ENCODE assay signal across 9 mouse cellular contexts in the genomic region with DNA sequence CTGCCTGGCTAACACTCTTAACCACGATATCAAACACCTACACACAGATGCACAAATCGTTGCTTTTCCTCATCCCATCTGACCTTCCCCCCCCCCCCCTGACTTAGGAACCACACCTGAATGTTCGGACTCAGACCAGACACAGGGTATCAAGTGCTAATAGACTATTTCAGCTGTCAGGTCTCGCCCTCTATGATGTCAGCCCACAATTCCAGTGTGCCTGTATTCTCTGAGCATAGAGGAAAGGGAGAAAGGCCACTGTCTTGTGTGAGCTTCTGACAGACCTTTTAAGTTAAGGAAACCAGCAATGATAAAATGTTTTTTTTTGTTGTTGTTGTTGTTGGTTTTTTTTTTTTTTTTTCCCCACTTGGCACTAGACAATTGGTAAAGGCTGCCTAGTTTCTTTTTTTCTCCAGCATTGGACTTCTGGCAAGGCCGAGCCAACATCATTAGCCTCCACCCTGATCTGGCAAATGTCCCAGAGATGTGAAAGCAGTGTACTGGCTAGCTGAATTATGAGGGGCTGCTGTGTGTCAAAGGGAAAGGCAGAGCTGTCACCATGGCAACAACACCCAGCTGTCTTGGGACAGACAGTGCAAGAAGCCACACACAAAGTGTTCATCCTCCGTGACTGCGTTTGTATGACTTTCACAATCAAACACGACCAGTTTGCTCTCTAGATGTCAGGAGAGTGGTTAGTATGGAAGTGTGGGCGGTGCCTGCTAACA. TPM values are rescaled to one million over a fixed set of nuclear protein-coding genes. Genes with fewer than 3 reads are reported as not detected.
A peak's percentile ranks its signal among the peaks of the same experiment; 100 is the strongest.
DNase-seq lines count a peak whose midpoint lies in the region; TF ChIP-seq lines count a peak whose summit lies in the region.
"Had no signal": no experiment of that assay in that cellular context is flagged by ENCODE, and none has a peak within 500 bp of the region (broad histone marks: within the 10 kb centered on the region; RNA-seq: fewer than 3 reads in every experiment).

No protein-coding gene starts in this region.

- DNase-seq in ZHBTc4 (ENCODE audit: low read depth, low spot score), result peak; percentile 27
- peak; percentile 17 to 34 for DNase-seq in cerebellum, adult 2 months
- DNase-seq in frontal cortex, postnatal 14 days (ENCODE audit: low spot score in 2 of 2), result peak; percentile 23 to 48
- peak; percentile 63 for DNase-seq in heart, postnatal 4 days
- peak; percentile 57 for DNase-seq in layer of hippocampus, adult 11-12 months (ENCODE audit: low spot score)
- DNase-seq in lung, postnatal 36 days, result peak; percentile 71
- DNase-seq in right cerebral cortex, adult 18-20 months, result peak; percentile 45
- DNase-seq in thymus, postnatal 10 days (ENCODE audit: low spot score in 2 of 2), result no peak

- no peak for TF ChIP-seq CTCF in cerebellum, adult 2 months (IDR thresholded peaks at IDR 0.05; ENCODE audit: borderline replicate concordance, insufficient read depth, low read depth, low read length)

- TF ChIP-seq POLR2A in cerebellum, adult 2 months (IDR thresholded peaks at IDR 0.05; ENCODE audit: borderline replicate concordance, insufficient read depth, low read length), result no peak

- H3K4me3 ChIP-seq in cerebellum, adult 2 months (replicated peaks; ENCODE audit: insufficient read depth, low read depth, low read length), result peak overlapping the region; percentile 32
- H3K4me3 ChIP-seq: embryonic facial prominence, embryonic 15.5 days had no signal

- 30% methylated on average over 9 of the region's 9 CpGs for WGBS in cerebellum, adult 2 months

- no peak overlapping the region for H3K27ac ChIP-seq in cerebellum, adult 2 months (ENCODE audit: insufficient read depth, low read length)
- H3K27ac ChIP-seq: embryonic facial prominence, embryonic 15.5 days had no signal

- H3K4me1 ChIP-seq in cerebellum, adult 2 months (ENCODE audit: control insufficient read depth, insufficient read depth, low read length), result no peaks in the 10 kb centered on the region
- H3K4me1 ChIP-seq: embryonic facial prominence, embryonic 15.5 days had no signal

- H3K27me3 ChIP-seq in cerebellum, adult 2 months (ENCODE audit: control insufficient read depth, insufficient read depth, low read length), result no peaks in the 10 kb centered on the region
- H3K27me3 ChIP-seq: embryonic facial prominence, embryonic 15.5 days had no signal

RNA-seq across cellular contexts. Expression of gene Lrrc72, which starts 46.0 kb away (rescaled TPM):
- polyA plus RNA-seq in cerebellum, adult 2 months (2012; rRNA removed), result not detected in 2 replicates
- total RNA-seq in heart, postnatal 4 days (2021), result not detected
- polyA plus RNA-seq: embryonic facial prominence, embryonic 15.5 days had no signal

RNA-seq across cellular contexts. Expression of gene Bzw2, which starts 49.4 kb away (rescaled TPM):
- 35.3 and 36.9 TPM in 2 replicates for polyA plus RNA-seq in cerebellum, adult 2 months (2012; rRNA removed)
- total RNA-seq in heart, postnatal 4 days (2021), result 100 to 1,000 TPM; 168 to 170 TPM

RNA-seq across cellular contexts. Expression of gene Ankmy2, which starts 50.3 kb away (rescaled TPM):
- polyA plus RNA-seq in cerebellum, adult 2 months (2012; rRNA removed), result 39.4 and 41.2 TPM in 2 replicates
- 10 to 100 TPM; 22.1 to 23.6 TPM for total RNA-seq in heart, postnatal 4 days (2021)

Comparison
In these comparisons a context has a peak if more than half of its experiments do, and no peak if none do; other contexts are left out.
1. DNase-seq: peak in ZHBTc4 (single experiment), cerebellum, adult 2 months (2 of 2), frontal cortex, postnatal 14 days (2 of 2), heart, postnatal 4 days (single experiment), layer of hippocampus, adult 11-12 months (single experiment), lung, postnatal 36 days (single experiment) and right cerebral cortex, adult 18-20 months (single experiment); none in thymus, postnatal 10 days (0 of 2).